Mouse (Mus musculus) Patski (cell line): ENCODE measurements at regions not wholly inside any gene's neighbourhood (a gene's known extent, or its start where the extent isn't known, plus 50 kb on each side); places are given as distances from the start of the nearest gene placed in this dataset.

Experiments
- ATAC-seq: fragments of 100-300 bp; one replicate; pipeline ENCODE4 v1.8.0; 2021
- CTCF ChIA-PET: fragments of 350-600 bp; sonication (Branson Sonifier 250); formaldehyde crosslinking; loops from one replicate; lab custom pipeline; 2022; ENCODE audit warnings: inconsistent platforms; lab: Charles Lee
- POLR2A ChIA-PET: fragments of 350-600 bp; sonication (Branson Sonifier 250); formaldehyde crosslinking; loops from one replicate; lab custom pipeline; 2022; ENCODE audit warnings: antibody characterized with exemption, inconsistent platforms; lab: Charles Lee
- DNase-seq: peaks from one replicate; pipeline ENCODE4 v3.0.0-alpha.2; 2011; ENCODE audit warnings: low read depth, low spot score
- H3K27me3 ChIP-seq: fragments of 371-371 bp; one replicate; pipeline ENCODE4 v1.5.1; 2021
- CTCF ChIP-seq: fragments of 100-300 bp; IDR thresholded peaks from one replicate; pipeline ENCODE4 v1.5.1; 2021
- in situ Hi-C: fragments of 300-500 bp; cut with MboI; formaldehyde crosslinking; loops from 3 replicates; pipeline ENCODE4 v1.11.1; 2018; ENCODE audit warnings: low pct_unique_long_range_greater_than_20kb, mixed read lengths

DNA sequence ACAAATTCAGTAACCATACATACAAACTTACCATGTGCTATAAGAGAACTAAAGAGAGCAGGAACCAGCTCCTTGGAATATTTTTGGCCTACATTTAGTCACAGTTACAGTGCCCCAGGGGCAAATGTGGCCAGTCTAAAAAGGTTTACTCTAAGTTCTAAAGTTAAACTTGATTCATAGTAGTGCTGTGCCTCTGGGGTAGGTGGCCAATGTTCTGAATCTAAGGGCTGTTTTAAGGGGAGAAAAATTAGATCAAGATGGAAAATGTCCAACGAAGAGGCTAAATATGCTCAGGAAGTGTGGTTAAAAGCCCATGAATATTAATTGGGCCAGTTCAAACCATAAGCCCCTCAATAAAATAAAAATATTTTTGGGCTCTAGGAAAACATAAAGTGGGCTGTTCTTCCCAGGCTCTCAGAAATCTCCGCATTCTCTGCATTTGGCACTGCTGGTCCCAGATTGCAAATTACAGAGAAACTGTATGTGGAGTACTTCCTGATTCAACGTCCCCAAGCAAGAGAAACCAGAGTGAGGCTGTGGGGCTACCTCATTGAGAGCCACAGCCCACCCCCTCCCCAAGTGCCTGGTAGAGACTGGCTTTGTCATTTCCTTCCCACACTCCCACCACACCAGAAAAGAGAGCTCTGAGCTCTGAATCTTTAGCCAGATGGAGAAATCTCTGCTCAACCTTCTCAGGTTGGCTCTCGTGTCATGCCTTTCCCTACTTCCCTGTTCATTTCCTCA lies 193.5 kb downstream of the Mreg start:
- DNase-seq (no peak), ATAC-seq (no peak)
- no peaks in the 10 kb centered on the region for H3K27me3 ChIP-seq
- POLR2A ChIA-PET: no interaction called here
- in situ Hi-C loops: no loop called here
- no peak for TF ChIP-seq CTCF
- CTCF ChIA-PET: no interaction called here

- ChIA-PET CTCF (no interaction called here), POLR2A (interaction anchor here (0.6 to 0.8 kb wide), 2 partner anchors 10 to 127 kb away, joined by 3 to 4 read pairs; no protein-coding TSS in a partner anchor)
- in situ Hi-C loops: no loop called here
- TF ChIP-seq CTCF: no peak
- no peak for ATAC-seq
- no peaks in the 10 kb centered on the region for H3K27me3 ChIP-seq
- no peak for DNase-seq
Observed at GRCm38 (mm10) chr1:72017814-72018478, 194.2 kb downstream of the Mreg start.

DNA sequence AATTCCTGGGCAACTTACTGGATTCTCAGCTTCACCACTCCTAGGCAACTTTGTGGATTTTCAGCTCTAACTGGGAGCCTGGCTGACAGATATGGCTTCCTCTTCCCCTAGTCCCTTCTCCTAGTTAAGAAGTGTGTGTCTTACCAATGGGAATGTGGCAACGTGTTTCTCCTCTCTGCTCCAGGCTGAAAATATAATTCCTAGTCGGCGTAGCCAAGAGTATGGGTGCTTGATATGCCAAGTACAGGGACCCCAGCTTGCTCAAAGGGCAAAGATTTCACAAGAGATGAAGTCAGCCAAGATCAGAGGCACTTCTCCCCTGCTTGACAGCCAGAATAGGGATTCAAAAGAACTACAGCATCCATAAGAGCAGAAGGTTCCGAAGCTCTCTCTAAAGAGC lies 196.6 kb downstream of the Mreg start:
- H3K27me3 ChIP-seq: no peaks in the 10 kb centered on the region
- ChIA-PET CTCF (interaction anchor here (1.6 to 2.3 kb wide), 2 partner anchors 8 to 10 kb away, joined by 5 to 7 read pairs; no protein-coding TSS in a partner anchor), POLR2A (no interaction called here)
- DNase-seq (no peak), ATAC-seq (no peak)
- TF ChIP-seq CTCF: no peak
- in situ Hi-C loops: no loop called here

DNA sequence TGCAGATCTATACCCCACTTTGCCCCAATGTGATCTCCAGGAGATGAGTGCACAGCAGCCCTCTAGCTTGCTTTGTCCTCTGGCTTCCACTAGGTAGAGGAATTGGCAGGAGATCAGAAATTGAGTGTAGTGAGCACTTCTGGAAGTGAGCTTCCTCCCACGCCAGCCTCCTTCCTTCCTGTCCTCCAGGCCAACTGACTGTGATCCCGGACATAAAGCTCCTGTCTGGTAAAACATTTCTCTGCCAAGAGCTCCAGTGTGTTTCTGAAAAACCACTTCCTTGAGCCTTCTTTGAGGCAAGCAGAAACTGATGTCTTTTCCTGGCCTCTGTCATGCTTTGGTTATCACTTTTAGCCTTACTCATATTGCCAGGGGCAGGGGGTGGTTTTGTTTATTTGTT lies 197.5 kb downstream of the Mreg start:
- H3K27me3 ChIP-seq: no peaks in the 10 kb centered on the region
- CTCF ChIA-PET: interaction anchor here (1.6 kb wide), 1 partner anchor 9 kb away, joined by 5 read pairs; no protein-coding TSS in a partner anchor
- POLR2A ChIA-PET: no interaction called here
- DNase-seq (no peak), ATAC-seq (no peak)
- in situ Hi-C loops: no loop called here
- no peak for TF ChIP-seq CTCF

DNA sequence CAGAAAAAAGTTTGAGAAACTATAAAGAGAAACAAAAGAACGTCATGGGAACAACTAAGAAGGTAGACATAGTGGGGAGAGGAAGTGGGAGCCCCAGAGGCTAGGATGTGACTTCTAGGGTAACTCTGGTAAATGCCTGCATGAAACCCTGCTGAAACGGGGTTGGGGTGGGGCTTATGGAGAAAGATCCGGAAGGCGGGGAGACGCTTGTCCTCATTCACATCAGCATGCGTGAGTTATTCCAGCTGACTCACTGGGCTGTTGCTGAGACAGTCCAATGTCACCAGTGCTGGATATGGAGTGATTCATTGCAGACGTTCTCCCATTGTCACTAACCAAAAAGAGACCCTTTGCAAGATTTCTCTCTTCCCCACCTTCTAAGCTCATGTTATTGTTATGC lies 198.2 kb downstream of the Mreg start:
- ATAC-seq (no peak), DNase-seq (no peak)
- H3K27me3 ChIP-seq: no peaks in the 10 kb centered on the region
- TF ChIP-seq CTCF: no peak
- CTCF ChIA-PET: interaction anchor here (1.6 kb wide), 1 partner anchor 8 kb away, joined by 5 read pairs; no protein-coding TSS in a partner anchor
- in situ Hi-C loops: no loop called here
- POLR2A ChIA-PET: no interaction called here

GRCm38 (mm10) chr1:72012710-72013109 lies 199.4 kb downstream of the Mreg start:
- no peak for ATAC-seq
- in situ Hi-C loops: no loop called here
- DNase-seq: no peak
- ChIA-PET POLR2A (interaction anchor here (0.6 kb wide), 1 partner anchor 283 kb away, joined by 5 read pairs; no protein-coding TSS in a partner anchor), CTCF (no interaction called here)
- TF ChIP-seq CTCF: no peak
- H3K27me3 ChIP-seq: no peaks in the 10 kb centered on the region

- no peak for TF ChIP-seq CTCF
- ATAC-seq (no peak), DNase-seq (no peak)
- in situ Hi-C loops: no loop called here
- CTCF ChIA-PET: interaction anchor here (1.3 kb wide), 1 partner anchor 33 kb away, joined by 3 read pairs; no protein-coding TSS in a partner anchor
- no peaks in the 10 kb centered on the region for H3K27me3 ChIP-seq
- POLR2A ChIA-PET: no interaction called here
Observed at GRCm38 (mm10) chr1:72009270-72009928, 202.7 kb downstream of the Mreg start.

DNA sequence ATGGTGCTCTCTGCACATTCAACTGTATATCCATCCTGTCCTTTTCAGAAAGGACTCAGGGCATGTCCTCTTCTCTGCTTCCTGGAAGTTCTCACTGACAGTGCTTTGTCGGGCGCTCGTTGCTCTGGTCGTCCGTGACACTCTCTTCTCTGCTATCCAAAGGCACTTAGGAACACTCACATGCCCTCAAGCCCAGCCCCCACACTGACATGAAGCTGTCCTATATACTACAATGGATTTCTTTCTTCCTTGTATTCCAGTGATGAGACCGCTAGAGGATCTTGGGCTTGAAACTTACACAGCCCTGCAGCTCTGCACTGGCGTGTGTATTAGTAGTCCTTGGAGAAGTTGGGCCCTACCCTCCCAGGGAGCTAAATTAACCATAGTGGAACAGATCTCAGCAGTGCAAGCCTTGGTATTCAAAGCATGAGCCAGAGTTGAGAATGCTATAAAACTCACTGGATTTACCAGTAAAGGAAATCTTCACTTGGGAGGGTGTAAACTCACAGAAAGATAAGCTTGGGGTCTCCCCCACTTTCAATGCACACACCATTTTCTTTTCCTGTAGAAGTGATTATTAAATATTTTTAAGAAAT lies 205.3 kb downstream of the Mreg start:
- DNase-seq (peak; percentile 34), ATAC-seq (peak; percentile 88)
- POLR2A ChIA-PET: no interaction called here
- no peaks in the 10 kb centered on the region for H3K27me3 ChIP-seq
- TF ChIP-seq CTCF: no peak
- CTCF ChIA-PET: interaction anchor here (1.5 kb wide), 1 partner anchor 9 kb away, joined by 7 read pairs; no protein-coding TSS in a partner anchor
- in situ Hi-C loops: no loop called here

GRCm38 (mm10) chr1:72005956-72006355 lies 206.2 kb downstream of the Mreg start:
- CTCF ChIA-PET: interaction anchor here (1.2 to 1.3 kb wide), 2 partner anchors 9 to 77 kb away, joined by 3 to 5 read pairs; no protein-coding TSS in a partner anchor
- in situ Hi-C loops: no loop called here
- TF ChIP-seq CTCF: no peak
- DNase-seq: no peak
- no peak for ATAC-seq
- POLR2A ChIA-PET: no interaction called here
- H3K27me3 ChIP-seq: no peaks in the 10 kb centered on the region

DNA sequence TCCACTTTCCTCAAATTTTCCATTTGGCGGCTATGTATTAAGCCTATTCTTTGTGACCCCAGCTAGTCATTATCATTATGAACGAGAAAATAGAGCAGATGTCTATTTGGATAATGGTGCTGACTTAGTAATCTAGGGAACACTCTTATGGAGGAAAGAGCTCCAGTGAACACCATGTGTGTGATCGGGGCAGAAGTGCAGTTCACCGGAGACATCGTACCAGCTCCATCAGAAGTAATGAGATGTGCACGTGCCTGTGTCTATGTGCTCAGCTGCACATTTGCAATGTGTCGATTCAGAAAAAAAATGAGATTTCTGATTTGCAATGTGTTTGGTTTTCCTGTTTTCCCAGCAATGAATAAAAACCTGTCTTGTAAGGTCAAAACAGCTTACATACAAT lies 206.6 kb downstream of the Mreg start:
- no peak for ATAC-seq
- ChIA-PET CTCF (interaction anchor here (1.2 to 1.3 kb wide), 2 partner anchors 9 to 77 kb away, joined by 3 to 5 read pairs; no protein-coding TSS in a partner anchor), POLR2A (no interaction called here)

More for the DNA sequence above, 206.6 kb downstream of the Mreg start:
- H3K27me3 ChIP-seq: no peaks in the 10 kb centered on the region
- TF ChIP-seq CTCF: no peak
- in situ Hi-C loops: no loop called here
- DNase-seq: no peak
